Mouse (Mus musculus): ENCODE results near the gene Fam126a.

- no peak for TF ChIP-seq POLR2A (IDR thresholded peaks at IDR 0.05; ENCODE audit: insufficient read length, low read depth)
- no peak for TF ChIP-seq TCF12 (IDR thresholded peaks at IDR 0.05; ENCODE audit: insufficient read depth, poor library complexity, severe bottlenecking)
Observed at GRCm38 (mm10) chr5:24038819-24039218, 8.3 kb upstream of the Fam126a start.

Data from myocyte (in vitro differentiated cells).